Mouse (Mus musculus) kidney, embryonic 14.5 days (tissue): ENCODE data around the gene 2310050C09Rik. TPM values are rescaled to one million over a fixed set of nuclear protein-coding genes. Genes with fewer than 3 reads are reported as not detected.

Source experiments
- ATAC-seq: fragments of 200-750 bp; cut with Nextera tagmentation; 2 replicates; pipeline ENCODE4 v1.8.0; 2017; ENCODE audit warnings: moderate number of reproducible peaks, mild to moderate bottlenecking, moderate TSS enrichment, moderate library complexity; ENCODE audit not compliant: low FRiP score, low TSS enrichment
- H3K27ac ChIP-seq: fragments of 300-500 bp; sonication (generic); 2 replicates; pipeline ENCODE4 v1.5.1; 2014; ENCODE audit warnings: low read depth, mild to moderate bottlenecking, low read length, moderate library complexity, mixed read lengths
- H3K27me3 ChIP-seq: fragments of 300-500 bp; sonication (generic); 2 replicates; pipeline ENCODE4 v1.6.1; 2014; ENCODE audit warnings: mild to moderate bottlenecking, low read length; ENCODE audit not compliant: control insufficient read depth, insufficient read depth
- H3K36me3 ChIP-seq: fragments of 300-500 bp; sonication (generic); 2 replicates; pipeline ENCODE4 v1.6.1; 2014; ENCODE audit warnings: low read length, mixed read lengths; ENCODE audit not compliant: control insufficient read depth, insufficient read depth
- H3K4me1 ChIP-seq: fragments of 300-500 bp; sonication (generic); 2 replicates; pipeline ENCODE4 v1.6.1; 2014; ENCODE audit warnings: low read length, mixed read lengths; ENCODE audit not compliant: control insufficient read depth, insufficient read depth
- H3K4me2 ChIP-seq: fragments of 300-500 bp; sonication (generic); replicated peaks from 2 replicates; pipeline ENCODE4 v1.6.1; 2014; ENCODE audit warnings: low read depth, mild to moderate bottlenecking, low read length
- H3K4me3 ChIP-seq: fragments of 300-500 bp; sonication (generic); 2 replicates; pipeline ENCODE4 v1.5.1; 2014; ENCODE audit warnings: mild to moderate bottlenecking, low read length
- H3K9ac ChIP-seq: fragments of 300-500 bp; sonication (generic); 2 replicates; pipeline ENCODE4 v1.6.1; 2014; ENCODE audit warnings: low read depth, mild to moderate bottlenecking, low read length, moderate library complexity
- H3K9me3 ChIP-seq: fragments of 300-500 bp; sonication (generic); 2 replicates; pipeline ENCODE4 v1.6.1; 2016; ENCODE audit warnings: low read length; ENCODE audit not compliant: control insufficient read depth
- WGBS: fragments of 180-500 bp; shearing (Covaris S2); extraction: QIAGEN DNeasy Blood & Tissue Kit; methylation state at CpG from one replicate; pipeline ENCODE4 v1.1.7; 2014; 5-methylcytosine and 5-hydroxymethylcytosine counted together
- polyA plus RNA-seq: library from polyadenylated mRNA; unstranded; fragments of >200 nt; fragmentation: Nextera tagmentation; extraction: Ambion mirVana; gene quantifications from 2 replicates; pipeline ENCODE4 v1.2.1, GENCODE M21; 2014

The 2310050C09Rik gene
- polyA plus RNA-seq, 1 experiment from 2014 or later: not detected

GRCm38 (mm10) chr3:92825808-92826207, 44.2 kb downstream of the 2310050C09Rik start:
- H3K36me3 ChIP-seq: no peaks in the 10 kb centered on the region
- no peak overlapping the region for H3K4me3 ChIP-seq
- no peak overlapping the region for H3K9ac ChIP-seq
- H3K9me3 ChIP-seq: no peaks in the 10 kb centered on the region
- no peak for ATAC-seq
- 32% methylated on average over 1 of the region's 1 CpGs for WGBS
- H3K27ac ChIP-seq: no peak overlapping the region
- no peaks in the 10 kb centered on the region for H3K27me3 ChIP-seq
- no peak overlapping the region for H3K4me2 ChIP-seq
- no peaks in the 10 kb centered on the region for H3K4me1 ChIP-seq

Other genes starting within 250 kb of the 2310050C09Rik start
- gene Lce6a, start 248.6 kb downstream of the 2310050C09Rik start, polyA plus RNA-seq: not detected in 2 replicates
- not detected in 2 replicates for gene Lce1a1, start 221.9 kb downstream of the 2310050C09Rik start, polyA plus RNA-seq
- not detected in 2 replicates for gene Lce1b, start 213.3 kb downstream of the 2310050C09Rik start, polyA plus RNA-seq
- gene Lce1a2, start 199.9 kb downstream of the 2310050C09Rik start, polyA plus RNA-seq: not detected in 2 replicates
- not detected in 2 replicates for gene Lce1c, start 191.0 kb downstream of the 2310050C09Rik start, polyA plus RNA-seq
- gene Lce1d, start 183.0 kb downstream of the 2310050C09Rik start, polyA plus RNA-seq: not detected in 2 replicates
- gene Lce1e, start 161.1 kb downstream of the 2310050C09Rik start, polyA plus RNA-seq: not detected in 2 replicates
- gene Lce1f, start 149.9 kb downstream of the 2310050C09Rik start, polyA plus RNA-seq: not detected in 2 replicates
- not detected in 2 replicates for gene Gm38119, start 131.1 kb downstream of the 2310050C09Rik start, polyA plus RNA-seq
- gene Lce1g, start 117.9 kb downstream of the 2310050C09Rik start, polyA plus RNA-seq: not detected in 2 replicates
- gene Lce1h, start 105.2 kb downstream of the 2310050C09Rik start, polyA plus RNA-seq: not detected in 2 replicates
- gene Lce1i, start 91.3 kb downstream of the 2310050C09Rik start, polyA plus RNA-seq: not detected in 2 replicates
- not detected in 2 replicates for gene Lce1j, start 79.7 kb downstream of the 2310050C09Rik start, polyA plus RNA-seq
- gene Lce1k, start 62.3 kb downstream of the 2310050C09Rik start, polyA plus RNA-seq: not detected in 2 replicates
- not detected in 2 replicates for gene Kprp, start 43.0 kb downstream of the 2310050C09Rik start, polyA plus RNA-seq
- gene Lce1l, start 18.9 kb downstream of the 2310050C09Rik start, polyA plus RNA-seq: not detected in 2 replicates
- gene Lce3a, start 56.0 kb upstream of the 2310050C09Rik start, polyA plus RNA-seq: not detected in 2 replicates
- gene Lce3b, start 62.8 kb upstream of the 2310050C09Rik start, polyA plus RNA-seq: not detected in 2 replicates
- gene Lce3c, start 74.3 kb upstream of the 2310050C09Rik start, polyA plus RNA-seq: not detected in 2 replicates
- not detected in 2 replicates for gene Lce3d, start 87.2 kb upstream of the 2310050C09Rik start, polyA plus RNA-seq
- gene Lce3e, start 96.8 kb upstream of the 2310050C09Rik start, polyA plus RNA-seq: not detected in 2 replicates
- not detected in 2 replicates for gene Lce3f, start 122.0 kb upstream of the 2310050C09Rik start, polyA plus RNA-seq
- 0.64 and 0.67 TPM in 2 replicates for gene Crct1, start 145.5 kb upstream of the 2310050C09Rik start, polyA plus RNA-seq
- not detected in 2 replicates for gene Lce1m, start 148.8 kb upstream of the 2310050C09Rik start, polyA plus RNA-seq
- gene Gm4858, start 198.6 kb upstream of the 2310050C09Rik start, polyA plus RNA-seq: not detected in 2 replicates